Comparison of ENCODE assay signal across 8 mouse cellular contexts in the genomic region with DNA sequence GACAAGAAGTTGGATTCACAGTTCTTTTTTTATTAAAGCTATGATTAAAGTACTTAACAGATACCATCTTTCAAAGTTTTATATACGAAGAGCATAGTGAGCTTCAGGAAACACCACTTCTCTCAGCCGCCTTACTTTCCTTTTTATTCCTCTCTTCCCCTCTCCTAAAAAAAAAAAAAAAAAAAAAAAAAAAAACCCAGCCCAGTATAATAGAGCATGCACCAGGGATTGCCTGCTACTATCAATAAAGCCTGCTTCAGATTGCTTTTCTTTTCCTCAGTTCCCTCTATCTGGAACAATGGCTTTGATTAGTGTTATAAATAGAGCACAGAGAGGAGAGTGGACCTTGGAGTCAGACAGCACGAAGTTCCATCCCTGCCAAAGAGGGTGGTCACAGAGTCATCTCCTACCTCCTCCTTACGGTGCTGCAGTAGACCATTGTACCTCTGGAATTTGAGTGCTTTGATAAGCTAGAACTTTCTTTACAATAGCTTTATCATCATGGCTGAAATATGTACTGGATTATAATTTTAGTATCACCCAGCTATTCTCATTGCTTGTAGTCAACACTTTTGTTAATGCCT. TPM values are rescaled to one million over a fixed set of nuclear protein-coding genes. Genes with fewer than 3 reads are reported as not detected.
DNase-seq lines count a peak whose midpoint lies in the region; ATAC-seq and TF ChIP-seq lines count a peak whose summit lies in the region.

No protein-coding gene starts in this region.

- no peaks in the 10 kb centered on the region for H3K27me3 ChIP-seq in heart, adult 2 months (ENCODE audit: control insufficient read depth, insufficient read depth, low read length)
- H3K27me3 ChIP-seq in heart, embryonic 15.5 days = no peaks in the 10 kb centered on the region; the same call in 1 of the 2 replicates
- peaks cover 32% of the 10 kb centered on the region for H3K27me3 ChIP-seq in liver, postnatal 0 days (ENCODE audit: insufficient read depth, low read length)

- peaks cover 3% of the 10 kb centered on the region for H3K4me1 ChIP-seq in heart, adult 2 months (ENCODE audit: control insufficient read depth, insufficient read depth, low read length)
- H3K4me1 ChIP-seq in heart, embryonic 15.5 days (replicated peaks) = peaks cover 11% of the 10 kb centered on the region
- H3K4me1 ChIP-seq in liver, postnatal 0 days (ENCODE audit: insufficient read depth) = peaks cover 39% of the 10 kb centered on the region

- ATAC-seq in heart, embryonic 15.5 days (replicated peaks; ENCODE audit: insufficient number of reproducible peaks, insufficient read depth, low FRiP score, low read depth) = no peak
- ATAC-seq in liver, postnatal 0 days = no peak
- no peak for ATAC-seq in megakaryocyte-erythroid progenitor cell, adult 5-6 weeks (replicated peaks; ENCODE audit: low FRiP score, low TSS enrichment, poor library complexity, severe bottlenecking)

- TF ChIP-seq EP300 in heart, adult 2 months (IDR thresholded peaks at IDR 0.05; ENCODE audit: insufficient read depth, low read depth, low read length) = no peak
- TF ChIP-seq EP300 in liver, postnatal 0 days (IDR thresholded peaks at IDR 0.05; ENCODE audit: low read depth) = no peak

- 39% methylated on average over 4 of the region's 4 CpGs for WGBS in heart, adult 2 months
- 26% methylated on average over 4 of the region's 4 CpGs for WGBS in heart, embryonic 15.5 days
- 44% methylated on average over 4 of the region's 4 CpGs for WGBS in liver, postnatal 0 days (ENCODE audit: insufficient replicate concordance)

- intact Hi-C loops in heart, adult 2 months (cut with DNase I) = no loop called here
- intact Hi-C loops in heart, postnatal 25 days (cut with DNase I) = loop anchor here (5.0 kb wide), 1 partner anchor 125 kb away; no protein-coding TSS in a partner anchor

- no peaks in the 10 kb centered on the region; the same call in 1 of the 2 replicates for H3K36me3 ChIP-seq in heart, adult 2 months (ENCODE audit: control insufficient read depth, insufficient read depth, low read length)
- H3K36me3 ChIP-seq in heart, embryonic 15.5 days = no peaks in the 10 kb centered on the region
- H3K36me3 ChIP-seq in liver, postnatal 0 days (replicated peaks; ENCODE audit: insufficient read depth, low read length) = no peaks in the 10 kb centered on the region

- peaks cover 4% of the 10 kb centered on the region for H3K79me2 ChIP-seq in heart, adult 2 months (replicated peaks; ENCODE audit: control insufficient read depth, insufficient read depth, low read length)

- TF ChIP-seq CTCF in heart, adult 2 months (IDR thresholded peaks at IDR 0.05) = no peak
- TF ChIP-seq CTCF in brain, embryonic 14.5 days (IDR thresholded peaks at IDR 0.05; ENCODE audit: borderline replicate concordance, extremely low read depth, insufficient read depth, insufficient read length) = no peak
- no peak for TF ChIP-seq CTCF in liver, postnatal 0 days (IDR thresholded peaks at IDR 0.05; ENCODE audit: low read depth)

- TF ChIP-seq POLR2A in heart, adult 2 months (IDR thresholded peaks at IDR 0.05; ENCODE audit: insufficient read depth, low read depth, low read length) = peak; percentile 42
- TF ChIP-seq POLR2A in brain, embryonic 14.5 days (IDR thresholded peaks at IDR 0.05; ENCODE audit: borderline replicate concordance, extremely low read depth, insufficient read depth, insufficient read length, poor library complexity, severe bottlenecking) = no peak

- H3K9ac ChIP-seq in heart, adult 2 months (ENCODE audit: low read depth, low read length) = no peak overlapping the region
- H3K9ac ChIP-seq in heart, embryonic 15.5 days = peak overlapping the region; percentile 41
- H3K9ac ChIP-seq in liver, postnatal 0 days (replicated peaks) = 0 out of 2 replicates have a peak overlapping the region, but pooled peaks have one; percentile 27

- H3K9me3 ChIP-seq in heart, embryonic 15.5 days (replicated peaks) = no peaks in the 10 kb centered on the region
- H3K9me3 ChIP-seq in liver, postnatal 0 days (ENCODE audit: low read length) = no peaks in the 10 kb centered on the region

- peak overlapping the region; percentile 97 for H3K27ac ChIP-seq in heart, adult 2 months
- H3K27ac ChIP-seq in heart, embryonic 15.5 days = peak overlapping the region; percentile 87
- no peak overlapping the region for H3K27ac ChIP-seq in liver, postnatal 0 days (ENCODE audit: low read depth)

- H3K4me2 ChIP-seq in heart, embryonic 15.5 days = peak overlapping the region; percentile 55
- peak overlapping the region; percentile 45 for H3K4me2 ChIP-seq in liver, postnatal 0 days (ENCODE audit: low read depth, low read length)

- no peak for DNase-seq in heart, adult 2 months
- no peak for DNase-seq in heart, postnatal 25 days (ENCODE audit: low spot score)
- peak; percentile 20 for DNase-seq in brain, embryonic 14.5 days (ENCODE audit: low read depth)
- no peak for DNase-seq in liver, postnatal 0 days
- no peak for DNase-seq in spleen, postnatal 4 days (ENCODE audit: low spot score in 2 of 2)
- DNase-seq in B cell, adult 2 months = no peak

- peak overlapping the region; percentile 60 for H3K4me3 ChIP-seq in heart, adult 2 months
- peak overlapping the region; percentile 43 for H3K4me3 ChIP-seq in heart, embryonic 15.5 days
- no peak overlapping the region for H3K4me3 ChIP-seq in liver, postnatal 0 days (ENCODE audit: low read depth, low read length)

RNA-seq across cellular contexts. Expression of gene March5, which starts 30.4 kb away (rescaled TPM):
- 10 to 100 TPM; 79.7 to 84.8 TPM for total RNA-seq in heart, adult 2 months (2021)
- 32.6 and 57.7 TPM in 2 replicates for polyA plus RNA-seq in heart, adult 2 months (2012; rRNA removed)
- total RNA-seq in heart, postnatal 25 days (2021) = 10 to 100 TPM; 82.1 to 85.6 TPM
- 88.9 and 98.1 TPM in 2 replicates for polyA plus RNA-seq in brain, embryonic 14.5 days (2012; rRNA removed)
- polyA plus RNA-seq in heart, embryonic 15.5 days (2015; fragmentation: Nextera tagmentation; extraction: Ambion mirVana) = 78.3 and 81.8 TPM in 2 replicates
- 119 and 126 TPM in 2 replicates for polyA plus RNA-seq in liver, postnatal 0 days (2015; fragmentation: Nextera tagmentation; extraction: Ambion mirVana)
- total RNA-seq in megakaryocyte-erythroid progenitor cell, adult 5-6 weeks (2014; fragmentation: Nextera tagmentation) = 138 TPM in 2 replicates
- total RNA-seq in megakaryocyte-erythroid progenitor cell, adult 5-6 weeks (2017) = 77.5 and 90.8 TPM in 2 replicates

RNA-seq across cellular contexts. Expression of gene Cpeb3, which starts 31.4 kb away (rescaled TPM):
- total RNA-seq in heart, adult 2 months (2021) = 10 to 100 TPM; 78.9 to 96.9 TPM
- 35.6 and 53.9 TPM in 2 replicates for polyA plus RNA-seq in heart, adult 2 months (2012; rRNA removed)
- total RNA-seq in heart, postnatal 25 days (2021) = 10 to 100 TPM; 76.3 to 81.7 TPM
- 10.9 and 20.9 TPM in 2 replicates for polyA plus RNA-seq in brain, embryonic 14.5 days (2012; rRNA removed)
- 7.6 and 9.9 TPM in 2 replicates for polyA plus RNA-seq in heart, embryonic 15.5 days (2015; fragmentation: Nextera tagmentation; extraction: Ambion mirVana)
- 2.1 and 2.8 TPM in 2 replicates for polyA plus RNA-seq in liver, postnatal 0 days (2015; fragmentation: Nextera tagmentation; extraction: Ambion mirVana)
- 3.1 and 3.6 TPM in 2 replicates for total RNA-seq in megakaryocyte-erythroid progenitor cell, adult 5-6 weeks (2014; fragmentation: Nextera tagmentation)
- total RNA-seq in megakaryocyte-erythroid progenitor cell, adult 5-6 weeks (2017) = 0.80 and 4.1 TPM in 2 replicates
